Mouse (Mus musculus): ENCODE results near the gene Syne2. TPM values are rescaled to one million over a fixed set of nuclear protein-coding genes. Genes with fewer than 3 reads are reported as not detected.

The Syne2 gene
- total RNA-seq, 1 experiment from 2014 or later, result 22.0 TPM

DNA sequence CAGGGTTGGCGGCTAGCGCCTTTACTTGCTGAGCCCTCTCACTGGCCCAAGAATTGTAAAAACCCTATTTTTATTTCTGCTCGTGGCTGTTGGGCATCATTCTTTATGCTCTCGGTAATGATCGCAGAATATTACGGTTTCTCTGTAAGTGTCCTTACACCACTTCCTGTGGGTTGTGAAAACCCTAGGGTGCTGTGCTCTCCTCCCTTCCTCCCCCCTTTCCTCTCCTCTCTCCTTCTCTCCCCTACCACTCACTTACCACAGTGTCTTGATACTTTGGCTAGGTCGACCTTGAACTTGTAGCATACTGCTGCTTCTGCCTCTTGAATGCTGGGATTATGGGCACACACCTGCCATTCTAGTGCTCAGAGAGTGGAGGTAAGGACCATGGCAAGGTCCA lies 7.5 kb downstream of the Syne2 start:
- no peak for ATAC-seq (replicated peaks; ENCODE audit: insufficient number of reproducible peaks, low FRiP score, low TSS enrichment, poor library complexity, severe bottlenecking)

DNA sequence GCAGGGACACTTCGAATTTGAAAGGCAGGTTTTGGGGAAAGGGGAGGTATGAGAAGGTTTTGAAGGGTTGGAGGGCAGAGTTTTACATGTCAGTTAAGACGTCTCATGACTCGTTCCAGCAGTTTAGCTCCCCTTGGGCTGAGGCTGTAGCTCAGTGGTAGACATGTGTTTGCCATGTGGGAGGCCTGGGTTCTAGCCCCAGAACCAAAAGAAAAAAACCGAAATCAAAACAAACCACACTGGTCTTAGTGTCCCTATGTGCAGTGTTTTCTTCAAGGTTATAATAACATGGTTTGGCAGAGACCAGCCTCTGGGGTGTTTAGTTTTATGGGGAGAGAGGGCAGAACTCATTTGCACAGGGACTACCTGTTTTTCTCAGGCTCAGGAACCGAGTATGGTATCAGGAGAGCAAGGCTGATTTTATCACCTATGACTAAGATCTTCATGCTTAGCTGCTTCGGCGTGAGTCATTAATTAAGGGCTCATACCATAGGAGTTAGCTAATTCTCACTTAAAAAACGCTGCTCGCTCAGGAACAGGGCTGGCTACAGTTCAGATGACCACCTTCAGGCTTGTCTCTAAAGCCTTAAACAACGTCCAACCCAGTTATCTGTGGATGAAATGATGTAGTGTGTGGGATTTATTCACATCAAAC lies 8.9 kb downstream of the Syne2 start:
- ATAC-seq (replicated peaks; ENCODE audit: insufficient number of reproducible peaks, low FRiP score, low TSS enrichment, poor library complexity, severe bottlenecking), result no peak

DNA sequence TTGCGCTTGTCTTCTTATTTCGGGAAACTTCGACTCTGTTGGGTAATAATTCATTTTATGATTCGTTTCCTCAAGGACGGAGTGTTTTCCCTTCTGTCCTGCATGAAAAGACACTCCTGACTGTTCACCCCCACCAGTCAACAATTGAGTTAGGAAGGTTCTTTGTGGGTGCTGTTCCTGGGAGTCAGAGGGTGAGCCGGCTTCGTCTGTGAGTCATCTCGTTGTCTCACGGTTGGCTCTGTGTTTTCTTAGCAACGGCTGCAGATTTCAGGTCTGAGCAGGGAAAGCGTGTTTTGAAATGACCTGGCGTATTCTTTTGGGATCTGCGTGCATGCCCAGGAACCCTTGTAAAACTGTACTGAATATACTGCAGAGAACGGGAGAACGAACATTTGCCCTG lies 9.8 kb downstream of the Syne2 start:
- no peak for ATAC-seq (replicated peaks; ENCODE audit: insufficient number of reproducible peaks, low FRiP score, low TSS enrichment, poor library complexity, severe bottlenecking)

- ATAC-seq (replicated peaks; ENCODE audit: insufficient number of reproducible peaks, low FRiP score, low TSS enrichment, poor library complexity, severe bottlenecking), result no peak
These were observed 11.7 kb downstream of the Syne2 start for GRCm38 (mm10) chr12:75829616-75830015.

GRCm38 (mm10) chr12:75833149-75833959 lies 15.4 kb downstream of the Syne2 start:
- no peak for ATAC-seq (replicated peaks; ENCODE audit: insufficient number of reproducible peaks, low FRiP score, low TSS enrichment, poor library complexity, severe bottlenecking)

DNA sequence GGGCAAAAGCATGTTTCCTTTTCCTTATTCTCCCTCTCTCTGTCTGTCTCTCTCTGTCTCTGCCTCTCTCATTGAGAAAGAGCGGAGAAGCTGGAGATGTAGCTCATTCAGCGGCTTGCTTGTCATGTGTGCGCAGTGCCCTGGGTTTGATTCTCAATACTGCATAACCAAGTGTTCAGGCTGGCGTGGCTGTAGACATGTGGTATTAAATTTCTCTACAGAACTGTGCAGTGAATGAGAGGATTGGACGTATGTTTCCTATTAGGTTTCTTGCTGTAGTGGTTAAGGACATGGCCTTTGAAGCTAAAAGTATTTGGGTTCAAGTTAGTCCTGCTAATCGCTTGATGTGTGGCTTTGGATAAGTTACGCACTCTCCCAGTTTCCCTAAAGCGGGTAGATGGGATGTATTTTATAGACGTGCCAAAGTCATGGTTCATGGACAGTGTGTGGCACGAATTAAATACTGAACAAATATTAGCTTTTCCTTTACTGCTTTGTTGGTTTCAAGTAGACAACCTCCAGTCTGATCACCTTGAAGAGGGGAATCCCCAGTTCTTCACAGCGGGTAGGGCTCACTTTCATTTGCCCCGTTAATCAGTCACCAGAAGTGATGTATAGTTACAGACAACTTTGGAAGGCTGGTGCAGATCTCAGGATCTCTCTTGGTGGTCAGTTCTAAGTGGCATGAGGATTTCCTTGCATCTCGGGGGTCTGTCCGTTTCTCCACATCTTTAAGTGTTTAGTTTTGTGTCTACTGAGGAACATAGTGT lies 16.2 kb downstream of the Syne2 start:
- ATAC-seq (replicated peaks; ENCODE audit: insufficient number of reproducible peaks, low FRiP score, low TSS enrichment, poor library complexity, severe bottlenecking), result no peak

DNA sequence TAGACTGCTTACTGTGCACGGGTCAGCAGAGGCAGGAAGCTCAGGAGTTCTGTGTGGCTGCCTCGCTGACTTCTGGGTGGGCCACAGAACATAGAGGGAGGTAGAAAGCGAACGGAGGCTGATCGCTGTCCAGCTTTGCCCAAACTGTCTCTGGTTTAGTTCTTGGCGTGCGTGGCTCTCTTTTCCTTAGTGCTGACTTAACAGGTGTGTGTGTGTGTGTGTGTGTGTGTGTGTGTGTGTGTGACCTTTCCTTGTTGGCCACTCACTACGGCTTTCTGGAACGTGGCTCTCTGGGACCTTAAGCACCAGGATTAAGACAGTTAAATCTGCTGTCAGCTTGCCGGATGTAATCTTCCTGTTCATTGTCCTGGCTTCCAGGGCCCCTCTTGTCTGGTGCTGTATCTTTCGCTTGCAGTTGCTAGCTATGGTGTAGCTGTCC lies 18.6 kb downstream of the Syne2 start:
- no peak for ATAC-seq (replicated peaks; ENCODE audit: insufficient number of reproducible peaks, low FRiP score, low TSS enrichment, poor library complexity, severe bottlenecking)

GRCm38 (mm10) chr12:75837462-75837861 lies 19.5 kb downstream of the Syne2 start:
- ATAC-seq (replicated peaks; ENCODE audit: insufficient number of reproducible peaks, low FRiP score, low TSS enrichment, poor library complexity, severe bottlenecking), result no peak

DNA sequence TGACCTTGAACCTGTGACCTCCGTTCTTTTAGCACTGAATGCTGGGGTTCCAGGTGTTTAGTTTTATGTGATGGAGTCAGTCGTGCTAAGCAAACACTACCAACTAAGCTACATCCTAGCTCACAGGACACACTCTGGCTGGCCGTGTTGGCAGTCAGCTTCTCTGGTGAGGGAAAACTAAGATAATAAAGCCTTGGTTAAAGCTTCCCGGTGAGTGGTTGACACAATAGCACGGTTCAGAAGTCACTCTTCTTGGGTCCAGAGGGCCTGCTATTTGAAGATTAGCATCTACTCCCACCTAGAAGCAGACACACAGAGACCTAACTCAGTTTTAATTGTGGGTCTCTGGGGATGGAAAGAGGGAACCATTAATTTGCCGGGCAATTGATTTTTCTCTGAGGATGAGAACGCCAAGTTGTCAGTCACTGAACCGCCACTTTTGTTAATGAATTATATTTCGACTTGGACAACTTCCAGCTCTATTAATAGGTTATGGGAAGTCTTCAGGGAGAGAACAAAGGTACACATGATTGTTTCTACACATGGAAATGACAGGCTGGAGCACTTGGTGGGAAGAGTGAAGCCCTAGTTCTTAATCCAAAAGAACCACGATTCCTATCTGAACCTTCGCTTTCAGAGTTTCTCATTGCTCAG lies 21.3 kb downstream of the Syne2 start:
- no peak for ATAC-seq (replicated peaks; ENCODE audit: insufficient number of reproducible peaks, low FRiP score, low TSS enrichment, poor library complexity, severe bottlenecking)

DNA sequence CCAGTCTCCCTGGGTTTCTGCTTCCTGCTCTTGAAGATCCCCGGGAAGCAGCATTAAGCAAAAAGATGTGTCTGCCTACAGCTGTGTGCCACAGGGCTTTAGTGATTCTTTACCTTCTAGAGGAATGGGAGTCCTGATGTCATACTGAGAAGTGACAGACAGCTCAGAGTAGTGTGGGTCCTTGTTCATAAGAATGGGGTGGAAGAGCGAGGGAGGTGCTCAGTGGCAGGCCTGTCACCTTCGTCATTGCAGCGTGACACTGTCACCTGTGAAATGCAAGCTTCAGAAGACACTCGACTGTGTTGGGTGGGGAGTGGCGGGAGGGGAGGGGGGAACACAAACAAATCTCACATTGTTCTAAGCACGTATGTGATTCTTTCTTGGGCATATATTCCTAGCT lies 23.2 kb downstream of the Syne2 start:
- ATAC-seq (replicated peaks; ENCODE audit: insufficient number of reproducible peaks, low FRiP score, low TSS enrichment, poor library complexity, severe bottlenecking), result no peak

DNA sequence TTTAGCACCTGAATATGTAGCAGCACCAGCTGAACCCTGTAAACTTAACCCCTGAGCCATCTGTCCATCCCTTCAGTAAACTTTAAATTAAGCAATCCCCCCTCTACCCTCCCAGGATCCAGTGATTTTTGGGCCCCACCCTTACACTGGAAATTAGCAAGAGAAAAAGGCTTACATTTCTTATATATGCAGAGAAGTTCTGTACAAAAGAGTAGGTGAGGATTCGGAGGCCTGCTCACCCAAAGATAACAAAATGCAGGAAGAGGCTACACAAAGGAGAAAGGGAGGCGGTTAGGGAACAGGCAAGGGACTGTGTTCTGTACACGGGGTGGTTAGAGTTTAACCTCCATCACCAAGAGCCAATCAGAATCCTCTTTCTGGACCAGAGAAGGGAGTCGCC lies 26.4 kb downstream of the Syne2 start:
- no peak for ATAC-seq (replicated peaks; ENCODE audit: insufficient number of reproducible peaks, low FRiP score, low TSS enrichment, poor library complexity, severe bottlenecking)

DNA sequence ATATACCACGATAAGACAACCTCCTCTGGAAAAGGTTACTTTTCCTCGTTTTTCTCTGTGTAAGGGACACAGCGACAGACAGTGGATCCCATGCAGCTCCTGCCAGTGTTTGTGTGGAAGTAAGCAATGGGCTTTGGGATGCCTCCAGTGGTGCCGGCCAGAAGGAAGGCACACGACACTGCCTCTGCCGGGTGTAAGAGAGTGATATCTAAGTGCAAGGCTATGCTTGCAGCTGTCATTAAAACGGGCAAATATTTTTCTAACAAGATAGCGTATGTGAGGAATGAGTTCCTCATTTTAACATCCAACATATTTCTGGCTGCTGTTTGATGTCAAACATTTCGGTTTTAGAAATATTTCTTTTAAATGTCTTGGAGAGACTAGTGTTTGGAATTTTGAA lies 27.1 kb downstream of the Syne2 start:
- ATAC-seq (replicated peaks; ENCODE audit: insufficient number of reproducible peaks, low FRiP score, low TSS enrichment, poor library complexity, severe bottlenecking), result no peak

- no peak for ATAC-seq (replicated peaks; ENCODE audit: insufficient number of reproducible peaks, low FRiP score, low TSS enrichment, poor library complexity, severe bottlenecking)
These were observed 28.6 kb downstream of the Syne2 start for GRCm38 (mm10) chr12:75846513-75846912.

DNA sequence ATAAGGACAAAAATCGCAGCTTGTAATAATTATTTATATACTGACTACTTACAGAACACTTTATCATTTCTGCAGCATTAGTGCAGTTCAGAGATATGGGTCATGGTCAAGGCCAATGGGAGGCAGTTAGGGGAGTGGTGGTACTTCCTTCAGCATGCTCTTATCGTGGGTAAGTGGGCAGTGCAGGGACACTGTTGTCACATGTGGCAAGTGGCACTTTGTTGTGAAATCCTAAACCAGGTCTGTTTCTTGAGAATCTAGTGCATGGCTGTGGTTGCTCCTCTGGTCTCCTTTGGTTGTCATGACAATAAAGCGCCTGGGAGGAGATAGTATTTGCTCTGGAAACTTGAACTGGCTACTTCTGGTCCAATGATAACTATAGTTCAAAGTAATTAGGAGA lies 32.3 kb downstream of the Syne2 start:
- ATAC-seq (replicated peaks; ENCODE audit: insufficient number of reproducible peaks, low FRiP score, low TSS enrichment, poor library complexity, severe bottlenecking), result no peak; the same call in 1 of the 2 replicates

- no peak for ATAC-seq (replicated peaks; ENCODE audit: insufficient number of reproducible peaks, low FRiP score, low TSS enrichment, poor library complexity, severe bottlenecking)
These were observed 33.5 kb downstream of the Syne2 start for GRCm38 (mm10) chr12:75851481-75851880.

GRCm38 (mm10) chr12:75852384-75852783 lies 34.5 kb downstream of the Syne2 start:
- ATAC-seq (replicated peaks; ENCODE audit: insufficient number of reproducible peaks, low FRiP score, low TSS enrichment, poor library complexity, severe bottlenecking), result no peak

GRCm38 (mm10) chr12:75853559-75853958 lies 35.6 kb downstream of the Syne2 start:
- ATAC-seq (replicated peaks; ENCODE audit: insufficient number of reproducible peaks, low FRiP score, low TSS enrichment, poor library complexity, severe bottlenecking), result no peak

DNA sequence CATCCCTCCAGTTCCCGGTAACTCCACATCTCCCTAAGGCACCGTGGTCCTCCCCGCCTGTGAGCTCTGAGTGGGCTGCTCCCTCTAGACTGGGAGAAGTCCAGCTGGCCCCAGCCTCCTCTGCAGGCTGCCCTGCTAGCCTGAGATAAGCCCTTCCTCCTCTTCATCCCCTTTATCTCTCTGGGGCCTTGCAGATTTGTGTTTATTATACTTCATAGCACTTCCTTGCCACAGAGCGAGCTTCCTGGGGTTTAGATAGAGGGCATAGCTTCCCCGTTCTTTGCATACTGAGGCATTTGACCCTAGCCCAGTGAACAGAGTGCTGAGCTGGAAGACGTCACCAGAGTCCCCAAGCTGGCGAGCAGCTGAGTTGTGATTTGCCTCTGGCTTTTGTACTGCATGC lies 37.1 kb downstream of the Syne2 start:
- ATAC-seq (replicated peaks; ENCODE audit: insufficient number of reproducible peaks, low FRiP score, low TSS enrichment, poor library complexity, severe bottlenecking), result no peak

DNA sequence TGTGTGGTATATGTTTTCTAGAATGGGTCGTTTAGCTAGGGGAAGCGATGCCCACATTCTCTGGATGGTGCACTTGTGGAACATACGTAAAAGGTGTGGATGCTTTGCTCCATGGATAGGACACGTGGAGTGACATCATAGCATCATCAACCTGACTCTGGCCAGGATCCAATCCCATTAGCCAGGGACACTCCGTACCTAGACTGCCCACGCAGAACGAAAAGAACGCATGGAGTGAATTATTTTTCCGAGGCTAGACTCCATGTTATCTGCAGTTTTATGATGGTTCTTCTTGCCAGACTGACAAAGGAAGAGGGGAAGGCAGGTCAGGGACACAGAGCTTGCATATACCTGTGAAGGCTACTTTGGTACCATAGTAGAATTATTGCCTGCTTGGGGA lies 37.7 kb downstream of the Syne2 start:
- no peak for ATAC-seq (replicated peaks; ENCODE audit: insufficient number of reproducible peaks, low FRiP score, low TSS enrichment, poor library complexity, severe bottlenecking)

All from monocyte, adult 5-6 weeks (primary cell).